Mouse (Mus musculus): ENCODE measurements around the gene Map4k5. TPM values are rescaled to one million over a fixed set of nuclear protein-coding genes. Genes with fewer than 3 reads are reported as not detected.
A peak's percentile ranks its signal among the peaks of the same experiment; 100 is the strongest.

Gene Map4k5
- polyA plus RNA-seq, 1 experiment from 2014 or later, result 30.7 TPM

DNA sequence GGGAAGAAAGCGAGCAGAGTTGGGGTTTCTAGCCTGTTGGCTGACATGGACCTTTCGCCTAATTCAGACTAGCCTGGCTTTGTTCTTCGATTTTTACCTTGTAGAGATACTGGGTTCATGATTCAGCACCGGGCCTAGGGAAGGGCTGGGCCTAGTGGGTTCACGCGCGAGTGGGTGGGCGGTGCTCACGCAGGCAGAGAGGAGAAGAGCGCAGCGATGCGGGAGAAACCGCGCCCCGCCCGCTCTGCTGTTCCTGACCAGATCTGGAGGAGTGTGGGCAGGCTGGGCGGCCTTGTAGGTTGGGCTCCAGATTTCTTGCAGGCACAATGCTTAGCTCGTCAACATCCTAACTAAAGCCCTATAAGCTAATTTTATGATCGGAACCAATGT, 15.5 kb upstream of the Map4k5 start:
- peak; percentile 89 for ATAC-seq (ENCODE audit: low read depth)
- peaks cover 34% of the 10 kb centered on the region for H3K4me1 ChIP-seq (replicated peaks)
- peak overlapping the region; percentile 60 for H3K4me2 ChIP-seq
- H3K36me3 ChIP-seq, result no peaks in the 10 kb centered on the region
- peak overlapping the region; percentile 85 for H3K9ac ChIP-seq
- peak overlapping the region; percentile 97 for H3K27ac ChIP-seq (replicated peaks)
- no peaks in the 10 kb centered on the region for H3K9me3 ChIP-seq
- H3K4me3 ChIP-seq, result peak overlapping the region; percentile 63
- WGBS, result 22% methylated on average over 19 of the region's 19 CpGs
- no peaks in the 10 kb centered on the region for H3K27me3 ChIP-seq

DNA sequence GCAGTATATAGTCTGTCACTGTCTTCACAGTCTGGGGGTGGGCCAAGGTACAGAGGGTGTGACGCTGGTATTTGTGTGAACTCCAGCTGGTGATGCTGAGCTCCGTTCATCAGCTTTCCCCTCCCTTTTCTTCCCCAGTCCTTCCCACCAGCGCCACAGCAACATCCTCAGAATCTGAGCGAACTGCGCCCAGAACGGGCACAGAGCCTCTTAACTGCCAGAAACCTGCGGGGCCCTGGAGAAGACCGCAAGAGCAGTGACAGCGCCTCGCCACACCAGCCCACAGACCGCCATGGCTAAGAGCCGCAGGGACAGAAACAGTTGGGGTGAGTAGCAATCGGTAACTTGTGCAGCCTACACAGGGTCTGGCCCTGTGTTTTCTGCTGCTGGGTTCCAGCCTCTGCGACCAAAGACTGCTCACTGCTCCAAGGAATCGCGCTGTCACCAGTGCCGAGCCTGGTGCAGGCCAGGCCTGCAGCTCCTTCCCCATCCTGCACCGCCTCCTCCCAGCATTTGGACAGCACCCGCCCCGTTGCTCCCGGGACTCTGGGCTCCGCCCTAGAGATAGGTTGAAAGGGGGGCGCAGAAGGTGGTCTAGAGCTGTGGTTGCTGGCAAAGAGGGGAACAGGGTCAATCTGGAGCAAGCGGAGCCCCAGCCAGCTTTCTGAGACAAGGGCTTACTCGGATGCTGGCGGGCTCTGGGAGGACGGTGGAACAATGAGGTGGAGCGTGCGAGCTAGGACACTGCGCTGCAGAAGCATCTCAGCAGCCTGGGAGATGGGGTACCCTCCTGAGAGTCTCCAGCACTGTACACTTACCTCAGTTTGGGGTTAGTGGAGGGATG, 14.9 kb upstream of the Map4k5 start:
- under 1% methylated on average over 30 of the region's 30 CpGs for WGBS

DNA sequence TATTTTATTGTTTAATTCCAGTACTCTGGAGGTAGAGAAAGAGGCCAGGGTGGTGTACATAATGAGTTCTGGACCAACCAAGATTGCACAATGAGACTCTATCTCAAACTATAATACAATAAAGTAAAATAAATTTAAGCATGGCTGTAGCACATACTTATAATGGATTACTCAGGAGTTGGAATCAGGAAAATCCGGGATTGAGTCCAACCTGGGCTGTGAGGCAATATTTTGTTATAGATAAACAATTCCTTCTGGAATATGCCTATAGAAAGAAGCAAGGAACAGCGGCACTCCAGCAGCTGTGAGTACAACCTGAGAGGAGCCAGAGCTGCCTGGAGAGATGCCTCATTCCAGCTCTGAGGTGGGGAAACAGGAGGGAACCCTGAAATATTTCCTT, 12.0 kb upstream of the Map4k5 start:
- Histone ChIP-seq H3K4me2 (no peak overlapping the region), H3K27ac (replicated peaks) (no peak overlapping the region), H3K27me3 (no peaks in the 10 kb centered on the region), H3K9ac (no peak overlapping the region), H3K9me3 (no peaks in the 10 kb centered on the region), H3K4me3 (no peak overlapping the region), H3K36me3 (no peaks in the 10 kb centered on the region), H3K4me1 (replicated peaks) (peaks cover 29% of the 10 kb centered on the region)
- WGBS, result 81% methylated on average over 2 of the region's 2 CpGs
- no peak for ATAC-seq (ENCODE audit: low read depth)

More for the DNA sequence above, 14.9 kb upstream of the Map4k5 start:
- ATAC-seq (ENCODE audit: low read depth), result peak; percentile 91
- Histone ChIP-seq H3K36me3 (no peaks in the 10 kb centered on the region), H3K9ac (peak overlapping the region; percentile 85), H3K4me2 (peak overlapping the region; percentile 60), H3K27ac (replicated peaks) (peak overlapping the region; percentile 97), H3K9me3 (no peaks in the 10 kb centered on the region), H3K4me1 (replicated peaks) (peaks cover 34% of the 10 kb centered on the region), H3K4me3 (peak overlapping the region; percentile 63), H3K27me3 (no peaks in the 10 kb centered on the region)

DNA sequence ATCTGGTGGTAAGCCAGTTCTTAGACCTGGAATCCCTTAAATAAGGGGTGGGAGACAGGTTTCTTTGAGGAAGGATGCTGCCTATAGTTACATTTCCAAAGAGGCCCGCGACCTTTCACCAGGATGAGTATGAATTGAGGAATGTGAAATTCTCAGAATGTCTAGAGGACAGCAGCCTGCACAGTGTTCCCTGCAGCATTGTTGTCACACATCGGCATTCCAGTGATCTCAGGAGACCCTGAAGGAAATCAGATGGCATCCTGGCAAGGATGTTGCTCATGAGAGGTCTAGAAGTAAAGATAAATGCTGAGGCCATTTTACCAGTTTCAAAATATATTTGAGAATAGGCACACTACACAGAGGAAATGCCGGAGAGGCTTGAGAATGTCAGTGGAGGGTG, 5.1 kb upstream of the Map4k5 start:
- Histone ChIP-seq H3K4me2 (no peak overlapping the region), H3K9ac (no peak overlapping the region), H3K27ac (replicated peaks) (no peak overlapping the region), H3K36me3 (no peaks in the 10 kb centered on the region), H3K4me3 (no peak overlapping the region), H3K27me3 (no peaks in the 10 kb centered on the region), H3K4me1 (replicated peaks) (peaks cover 15% of the 10 kb centered on the region; the same call in 1 of the 2 replicates), H3K9me3 (no peaks in the 10 kb centered on the region)
- WGBS, result 88% methylated on average over 4 of the region's 4 CpGs
- no peak for ATAC-seq (ENCODE audit: low read depth)

DNA sequence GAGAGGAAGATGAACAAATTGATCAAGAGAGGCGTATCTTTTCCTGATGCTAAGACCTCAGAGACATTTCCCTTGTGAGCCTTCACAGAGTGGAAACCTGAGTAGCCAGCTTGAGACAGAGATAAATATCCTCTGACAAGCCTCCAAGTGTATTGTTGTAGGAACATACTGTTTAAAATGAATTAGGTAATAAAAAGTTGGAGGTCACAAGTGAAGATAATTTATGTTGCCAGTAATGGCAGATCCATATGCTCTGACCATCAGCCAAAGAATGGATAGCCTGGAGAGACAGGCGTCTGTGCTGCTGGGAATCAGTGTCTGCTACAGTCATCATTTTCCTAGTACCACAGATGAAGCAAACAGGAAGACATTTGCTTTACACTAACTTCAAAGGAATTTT, 2.0 kb upstream of the Map4k5 start:
- no peaks in the 10 kb centered on the region for H3K9me3 ChIP-seq
- no peak for ATAC-seq (ENCODE audit: low read depth)
- peaks cover 34% of the 10 kb centered on the region for H3K4me1 ChIP-seq (replicated peaks)
- 16% methylated on average over 2 of the region's 2 CpGs for WGBS
- H3K36me3 ChIP-seq, result no peaks in the 10 kb centered on the region
- 0 out of 2 replicates have a peak overlapping the region, but pooled peaks have one; percentile 3 for H3K9ac ChIP-seq
- peak overlapping the region; percentile 59 for H3K27ac ChIP-seq (replicated peaks)
- no peak overlapping the region for H3K4me3 ChIP-seq
- no peak overlapping the region for H3K4me2 ChIP-seq
- H3K27me3 ChIP-seq, result no peaks in the 10 kb centered on the region

DNA sequence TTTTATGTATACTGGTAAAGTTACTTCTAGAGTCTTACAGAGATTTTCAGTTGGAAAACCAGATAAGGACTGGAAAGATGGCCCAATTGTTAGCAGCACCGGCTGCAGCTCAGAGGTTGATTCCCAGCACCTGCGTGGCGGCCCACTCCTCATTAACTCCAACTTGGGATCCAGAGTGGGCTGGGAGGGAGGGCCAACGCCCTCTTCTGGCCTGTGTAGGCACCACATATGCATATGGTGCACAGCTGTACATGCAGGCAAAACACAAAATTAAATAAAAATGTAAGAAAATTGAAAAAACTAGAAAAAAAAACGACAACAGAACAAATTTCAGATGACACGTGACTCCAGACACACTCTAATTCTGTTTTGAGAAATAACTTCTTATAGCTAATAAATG, 927 bp upstream of the Map4k5 start:
- Histone ChIP-seq H3K27ac (replicated peaks) (peak overlapping the region; percentile 97), H3K36me3 (no peaks in the 10 kb centered on the region), H3K9me3 (no peaks in the 10 kb centered on the region), H3K27me3 (no peaks in the 10 kb centered on the region), H3K4me3 (0 out of 2 replicates have a peak overlapping the region, but pooled peaks have one; percentile 90), H3K4me2 (peak overlapping the region; percentile 80), H3K4me1 (replicated peaks) (peaks cover 43% of the 10 kb centered on the region), H3K9ac (0 out of 2 replicates have a peak overlapping the region, but pooled peaks have one; percentile 96)
- 68% methylated on average over 6 of the region's 6 CpGs for WGBS
- no peak for ATAC-seq (ENCODE audit: low read depth)

DNA sequence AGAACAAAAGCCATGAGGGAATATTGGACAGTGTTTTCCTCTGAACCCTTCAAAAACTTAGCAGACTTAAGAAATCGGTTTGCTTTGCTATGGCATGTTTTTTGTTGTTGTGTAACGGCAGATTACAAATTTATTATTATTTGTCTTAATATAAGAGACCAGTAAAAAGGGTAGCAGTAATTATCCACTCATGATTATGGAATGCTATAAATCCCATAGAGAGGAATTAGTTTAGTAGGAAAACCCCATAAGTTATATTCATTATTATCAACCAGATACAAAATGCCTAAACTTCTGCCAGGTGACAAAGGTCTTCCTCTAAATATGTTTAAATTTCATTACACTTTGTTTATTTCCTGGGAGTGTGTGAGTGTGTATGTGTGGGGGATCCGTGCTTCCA, 1.3 kb downstream of the Map4k5 start:
- peak overlapping the region; percentile 96 for H3K9ac ChIP-seq
- H3K4me3 ChIP-seq, result peak overlapping the region; percentile 90
- no peaks in the 10 kb centered on the region for H3K36me3 ChIP-seq
- H3K4me1 ChIP-seq (replicated peaks), result peaks cover 61% of the 10 kb centered on the region
- peak overlapping the region; percentile 80 for H3K4me2 ChIP-seq
- H3K27ac ChIP-seq (replicated peaks), result peak overlapping the region; percentile 97; the same call in 1 of the 2 replicates
- ATAC-seq (ENCODE audit: low read depth), result no peak
- no peaks in the 10 kb centered on the region for H3K27me3 ChIP-seq
- 43% methylated on average over 3 of the region's 3 CpGs for WGBS
- no peaks in the 10 kb centered on the region for H3K9me3 ChIP-seq

DNA sequence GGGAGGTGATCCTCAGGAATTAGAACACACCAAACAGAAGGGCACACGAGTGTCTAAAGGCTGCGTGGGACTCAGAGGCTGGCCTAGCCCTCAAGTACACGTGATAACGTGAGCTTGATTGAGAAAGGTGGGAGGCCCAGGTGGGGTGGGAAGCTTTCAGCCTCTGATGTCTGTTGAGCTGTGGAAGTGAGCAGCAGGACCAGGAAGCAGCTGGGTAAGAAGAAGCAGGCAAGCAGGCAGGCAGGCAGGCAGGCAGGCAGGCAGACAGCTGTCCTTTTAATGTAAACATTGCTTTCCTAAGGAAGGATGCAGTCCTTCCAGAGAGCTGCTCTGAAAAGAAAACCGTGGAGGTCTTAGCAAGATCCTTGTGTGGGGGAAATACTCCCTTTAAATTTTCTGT, 2.5 kb downstream of the Map4k5 start:
- ATAC-seq (ENCODE audit: low read depth), result no peak
- Histone ChIP-seq H3K27me3 (no peaks in the 10 kb centered on the region), H3K4me3 (peak overlapping the region; percentile 90), H3K4me1 (replicated peaks) (peaks cover 61% of the 10 kb centered on the region), H3K9me3 (no peaks in the 10 kb centered on the region), H3K27ac (replicated peaks) (peak overlapping the region; percentile 56), H3K4me2 (peak overlapping the region; percentile 80), H3K9ac (peak overlapping the region; percentile 96), H3K36me3 (no peaks in the 10 kb centered on the region)
- WGBS, result 36% methylated on average over 5 of the region's 5 CpGs

DNA sequence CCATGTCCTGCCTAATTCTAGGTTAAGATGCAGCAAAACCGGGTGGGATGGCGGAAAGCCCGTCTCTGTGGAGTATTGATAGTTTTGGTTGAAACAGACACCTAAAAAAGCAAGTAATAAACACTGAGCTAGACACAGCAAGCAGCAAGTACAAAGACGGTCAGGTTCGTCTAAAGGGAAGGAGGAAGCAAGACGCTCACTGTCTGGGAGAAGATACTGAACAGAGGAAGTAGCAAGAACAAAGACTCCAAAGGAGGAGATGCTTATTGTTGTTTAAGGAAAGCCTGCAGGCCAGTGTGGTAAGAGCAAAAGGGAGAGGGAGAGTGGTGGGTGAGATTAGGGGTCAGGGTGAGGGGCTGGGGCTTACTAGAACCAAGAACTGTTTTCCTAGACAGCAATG, 2.9 kb downstream of the Map4k5 start:
- WGBS, result 51% methylated on average over 6 of the region's 6 CpGs
- no peaks in the 10 kb centered on the region for H3K36me3 ChIP-seq
- H3K4me3 ChIP-seq, result peak overlapping the region; percentile 90
- no peaks in the 10 kb centered on the region for H3K9me3 ChIP-seq
- H3K27ac ChIP-seq (replicated peaks), result peak overlapping the region; percentile 56
- ATAC-seq (ENCODE audit: low read depth), result no peak
- H3K4me1 ChIP-seq (replicated peaks), result peaks cover 59% of the 10 kb centered on the region
- H3K4me2 ChIP-seq, result peak overlapping the region; percentile 80
- H3K27me3 ChIP-seq, result no peaks in the 10 kb centered on the region
- H3K9ac ChIP-seq, result peak overlapping the region; percentile 96

DNA sequence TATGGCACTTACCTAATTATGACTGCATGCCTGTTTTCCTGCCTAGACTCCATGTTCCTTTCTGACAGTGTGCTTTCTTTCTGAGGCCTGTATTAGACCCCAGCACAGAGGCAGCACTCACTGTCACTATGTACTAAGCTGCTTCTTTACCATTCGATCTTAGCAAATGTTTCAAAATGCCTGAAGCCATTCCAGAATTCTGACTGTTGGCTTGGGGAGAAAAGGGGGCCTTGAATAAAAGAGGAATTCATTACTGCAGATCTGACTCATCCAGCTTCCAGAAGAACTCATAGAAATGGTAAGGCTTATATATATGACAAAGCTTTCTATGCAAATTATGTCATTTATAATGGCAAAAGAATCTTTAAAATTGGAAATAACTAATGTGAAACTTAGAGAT, 4.7 kb downstream of the Map4k5 start:
- 79% methylated on average over 1 of the region's 1 CpGs for WGBS
- Histone ChIP-seq H3K4me2 (no peak overlapping the region), H3K36me3 (no peaks in the 10 kb centered on the region), H3K4me1 (replicated peaks) (peaks cover 46% of the 10 kb centered on the region), H3K9ac (0 out of 2 replicates have a peak overlapping the region, but pooled peaks have one; percentile 12), H3K27ac (replicated peaks) (no peak overlapping the region), H3K27me3 (no peaks in the 10 kb centered on the region), H3K9me3 (no peaks in the 10 kb centered on the region), H3K4me3 (no peak overlapping the region)
- ATAC-seq (ENCODE audit: low read depth), result no peak

DNA sequence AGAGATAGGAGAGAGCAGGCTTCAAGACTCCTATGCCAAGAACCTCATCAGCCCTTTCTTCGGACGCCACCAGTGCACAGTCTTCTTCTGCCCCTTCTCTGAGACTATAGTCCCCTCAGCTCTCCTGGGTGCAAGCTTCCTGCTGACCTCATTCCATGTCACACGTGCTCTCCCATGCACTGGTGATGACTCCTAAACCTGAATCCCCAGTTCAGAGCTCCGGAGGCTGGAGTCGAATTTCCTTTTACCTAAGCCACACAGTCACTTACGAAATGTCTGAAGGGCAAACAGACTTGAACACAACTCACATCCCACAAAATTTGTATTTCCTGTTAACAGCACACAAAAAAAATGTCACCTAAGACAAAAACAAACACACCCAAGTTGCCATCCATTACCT, 5.2 kb downstream of the Map4k5 start:
- 86% methylated on average over 6 of the region's 6 CpGs for WGBS
- Histone ChIP-seq H3K9me3 (no peaks in the 10 kb centered on the region), H3K27me3 (no peaks in the 10 kb centered on the region), H3K4me1 (replicated peaks) (peaks cover 46% of the 10 kb centered on the region), H3K4me3 (no peak overlapping the region), H3K36me3 (no peaks in the 10 kb centered on the region), H3K27ac (replicated peaks) (no peak overlapping the region), H3K9ac (no peak overlapping the region), H3K4me2 (no peak overlapping the region)
- ATAC-seq (ENCODE audit: low read depth), result no peak

DNA sequence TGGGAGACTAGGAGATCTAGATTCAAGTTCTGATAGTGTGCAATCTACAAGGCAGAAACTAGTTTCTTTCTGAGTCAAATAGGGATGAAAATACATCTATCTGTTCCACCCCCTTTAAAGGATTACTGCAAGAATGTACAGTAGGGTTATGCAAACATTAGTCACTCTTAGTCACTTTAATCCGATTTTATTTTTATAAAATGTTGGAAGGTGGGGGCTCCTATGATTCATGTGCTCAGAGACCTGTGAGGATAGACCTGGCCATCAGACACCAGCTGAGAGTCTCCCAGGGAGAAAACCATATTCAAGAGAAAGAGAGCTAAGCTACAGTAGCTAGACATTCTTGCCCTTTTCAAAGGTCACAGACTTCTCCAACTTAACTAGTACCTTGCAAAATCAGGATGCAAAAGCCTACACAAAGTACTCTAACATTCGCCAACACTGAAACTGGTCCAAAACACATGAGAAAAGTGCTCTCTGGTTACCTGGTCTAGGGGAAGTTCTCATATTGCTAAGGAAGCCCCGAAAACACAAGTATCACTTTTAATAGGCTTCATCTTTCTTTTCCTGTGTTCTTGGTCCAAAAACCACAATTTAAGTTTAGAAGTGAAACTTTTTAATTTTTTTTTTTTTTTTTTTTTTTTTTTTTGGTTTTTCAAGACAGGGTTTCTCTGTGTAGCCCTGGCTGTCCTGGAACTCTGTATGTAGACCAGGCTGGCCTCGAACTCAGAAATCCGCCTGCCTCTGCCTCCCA, 7.7 kb downstream of the Map4k5 start:
- 97% methylated on average over 5 of the region's 5 CpGs for WGBS
- Histone ChIP-seq H3K4me3 (no peak overlapping the region), H3K4me2 (no peak overlapping the region), H3K9ac (no peak overlapping the region), H3K27ac (replicated peaks) (no peak overlapping the region), H3K9me3 (no peaks in the 10 kb centered on the region), H3K4me1 (replicated peaks) (peaks cover 40% of the 10 kb centered on the region), H3K36me3 (no peaks in the 10 kb centered on the region), H3K27me3 (no peaks in the 10 kb centered on the region)
- ATAC-seq (ENCODE audit: low read depth), result no peak
